In the genomic region with DNA sequence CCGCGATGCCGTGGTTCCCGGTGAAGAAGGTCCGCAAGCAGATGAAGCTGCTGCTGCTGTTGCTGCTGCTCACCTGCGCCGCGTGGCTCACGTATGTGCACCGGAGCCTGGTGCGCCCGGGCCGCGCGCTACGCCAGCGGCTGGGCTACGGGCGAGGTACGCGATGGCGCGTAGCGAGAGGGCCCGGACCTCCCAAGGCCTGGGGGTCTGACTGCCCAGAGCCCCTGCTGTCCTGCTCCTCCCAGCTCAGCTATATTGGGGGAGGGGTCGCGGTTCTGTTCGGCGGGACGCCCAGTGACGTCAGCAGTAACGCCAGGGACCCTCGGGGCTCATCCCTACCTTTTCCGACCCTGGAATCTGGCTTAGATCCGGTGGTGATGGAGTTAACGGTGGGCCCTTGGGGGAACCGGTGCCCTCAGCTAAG, we compare ENCODE assay signal across 8 mouse cellular contexts. TPM values are rescaled to one million over a fixed set of nuclear protein-coding genes. Genes with fewer than 3 reads are reported as not detected.
DNase-seq lines count a peak whose midpoint lies in the region; ATAC-seq lines count a peak whose summit lies in the region.

No protein-coding gene starts in this region.

- peak overlapping the region; percentile 88 for H3K4me2 ChIP-seq in heart, embryonic 12.5 days
- H3K4me2 ChIP-seq in embryonic facial prominence, embryonic 11.5 days (ENCODE audit: low read depth, low read length): peak overlapping the region; percentile 80
- peak overlapping the region; percentile 93 for H3K4me2 ChIP-seq in limb, embryonic 12.5 days

- peak overlapping the region; percentile 55 for H3K9ac ChIP-seq in heart, embryonic 12.5 days
- peak overlapping the region; percentile 95 for H3K9ac ChIP-seq in embryonic facial prominence, embryonic 11.5 days (replicated peaks; ENCODE audit: low read length)
- peak overlapping the region; percentile 94 for H3K9ac ChIP-seq in limb, embryonic 12.5 days (replicated peaks)

- peak; percentile 30; the same call in 1 of the 2 replicates for ATAC-seq in heart, embryonic 12.5 days (ENCODE audit: insufficient number of reproducible peaks, low FRiP score)
- ATAC-seq in embryonic facial prominence, embryonic 11.5 days (replicated peaks; ENCODE audit: insufficient number of reproducible peaks, low FRiP score, low TSS enrichment, low read depth): peak; percentile 46
- peak; percentile 34; the same call in 1 of the 2 replicates for ATAC-seq in limb, embryonic 12.5 days (ENCODE audit: insufficient number of reproducible peaks, insufficient read depth, low FRiP score, low TSS enrichment, low read depth)

- H3K4me3 ChIP-seq in heart, embryonic 12.5 days: peak overlapping the region; percentile 59
- peak overlapping the region; percentile 82 for H3K4me3 ChIP-seq in embryonic facial prominence, embryonic 11.5 days (ENCODE audit: low read depth, low read length)
- H3K4me3 ChIP-seq in limb, embryonic 12.5 days (replicated peaks): peak overlapping the region; percentile 85

- no peak overlapping the region for H3K27ac ChIP-seq in heart, embryonic 12.5 days (ENCODE audit: poor library complexity, severe bottlenecking)
- peak overlapping the region; percentile 62 for H3K27ac ChIP-seq in embryonic facial prominence, embryonic 11.5 days (replicated peaks; ENCODE audit: low read depth, low read length)
- H3K27ac ChIP-seq in limb, embryonic 12.5 days: peak overlapping the region; percentile 75

- no peak for DNase-seq in heart, adult 8-10 months (ENCODE audit: low spot score)
- peak; percentile 57 for DNase-seq in CD4-positive, CD25-positive, alpha-beta regulatory T cell, adult 2 months (ENCODE audit: low read depth, low spot score)
- DNase-seq in embryonic facial prominence, embryonic 11.5 days (ENCODE audit: low spot score): peak; percentile 61
- peak; percentile 53 for DNase-seq in retina, postnatal 1 day
- DNase-seq in urinary bladder, postnatal 10 days (ENCODE audit: low spot score): no peak
- DNase-seq in c-Kit-positive CD71-positive TER-119-positive erythroid progenitor cells, embryonic 14.5 days (ENCODE audit: low spot score): no peak

- 1% methylated on average over 37 of the region's 37 CpGs for WGBS in heart, embryonic 12.5 days
- 0% methylated on average over 37 of the region's 37 CpGs for WGBS in embryonic facial prominence, embryonic 11.5 days
- WGBS in limb, embryonic 12.5 days: 0% methylated on average over 37 of the region's 37 CpGs

- H3K27me3 ChIP-seq in heart, embryonic 12.5 days (replicated peaks): peaks cover 91% of the 10 kb centered on the region
- no peaks in the 10 kb centered on the region for H3K27me3 ChIP-seq in embryonic facial prominence, embryonic 11.5 days (ENCODE audit: control insufficient read depth, insufficient read depth, low read length)
- no peaks in the 10 kb centered on the region for H3K27me3 ChIP-seq in limb, embryonic 12.5 days

- 0 out of 2 replicates have a peak, but pooled peaks cover 8% of the 10 kb centered on the region for H3K4me1 ChIP-seq in heart, embryonic 12.5 days (replicated peaks)
- H3K4me1 ChIP-seq in embryonic facial prominence, embryonic 11.5 days (ENCODE audit: control insufficient read depth, insufficient read depth, low read length): no peaks in the 10 kb centered on the region; the same call in 1 of the 2 replicates
- peaks cover 15% of the 10 kb centered on the region for H3K4me1 ChIP-seq in limb, embryonic 12.5 days (replicated peaks)

- H3K9me3 ChIP-seq in heart, embryonic 12.5 days (replicated peaks): no peaks in the 10 kb centered on the region
- H3K9me3 ChIP-seq in embryonic facial prominence, embryonic 11.5 days (replicated peaks; ENCODE audit: control insufficient read depth, low read length): no peaks in the 10 kb centered on the region
- no peaks in the 10 kb centered on the region for H3K9me3 ChIP-seq in limb, embryonic 12.5 days

- no peaks in the 10 kb centered on the region for H3K36me3 ChIP-seq in heart, embryonic 12.5 days
- H3K36me3 ChIP-seq in embryonic facial prominence, embryonic 11.5 days (replicated peaks; ENCODE audit: control insufficient read depth, insufficient read depth, low read depth, low read length): peaks cover 3% of the 10 kb centered on the region
- peaks cover 29% of the 10 kb centered on the region for H3K36me3 ChIP-seq in limb, embryonic 12.5 days

RNA-seq across cellular contexts. Expression of gene B4galnt4, which starts 0.4 kb away (rescaled TPM):
- polyA plus RNA-seq in heart, embryonic 12.5 days (2016; fragmentation: Nextera tagmentation; extraction: Ambion mirVana): 2.0 and 2.5 TPM in 2 replicates
- not detected for total RNA-seq in heart, adult 8-10 months (2022)
- 15.8 and 19.4 TPM in 2 replicates for polyA plus RNA-seq in embryonic facial prominence, embryonic 11.5 days (2014; fragmentation: Nextera tagmentation; extraction: Ambion mirVana)
- polyA plus RNA-seq in limb, embryonic 12.5 days (2016; fragmentation: Nextera tagmentation; extraction: Ambion mirVana): 37.3 and 40.1 TPM in 2 replicates

RNA-seq across cellular contexts. Expression of gene Pkp3, which starts 16.7 kb away (rescaled TPM):
- polyA plus RNA-seq in heart, embryonic 12.5 days (2016; fragmentation: Nextera tagmentation; extraction: Ambion mirVana): 0.41 and 0.50 TPM in 2 replicates
- under 1 TPM; 0.19 to 0.35 (median 0.27) TPM for total RNA-seq in heart, adult 8-10 months (2022)
- 3.1 and 3.5 TPM in 2 replicates for polyA plus RNA-seq in embryonic facial prominence, embryonic 11.5 days (2014; fragmentation: Nextera tagmentation; extraction: Ambion mirVana)
- polyA plus RNA-seq in limb, embryonic 12.5 days (2016; fragmentation: Nextera tagmentation; extraction: Ambion mirVana): 14.6 and 14.9 TPM in 2 replicates

RNA-seq across cellular contexts. Expression of gene Gm17387, which starts 32.4 kb away (rescaled TPM):
- polyA plus RNA-seq in heart, embryonic 12.5 days (2016; fragmentation: Nextera tagmentation; extraction: Ambion mirVana): not detected in 2 replicates
- not detected for total RNA-seq in heart, adult 8-10 months (2022)
- polyA plus RNA-seq in embryonic facial prominence, embryonic 11.5 days (2014; fragmentation: Nextera tagmentation; extraction: Ambion mirVana): not detected in 2 replicates
- polyA plus RNA-seq in limb, embryonic 12.5 days (2016; fragmentation: Nextera tagmentation; extraction: Ambion mirVana): not detected in 2 replicates

RNA-seq across cellular contexts. Expression of gene Sigirr, which starts 39.1 kb away (rescaled TPM):
- polyA plus RNA-seq in heart, embryonic 12.5 days (2016; fragmentation: Nextera tagmentation; extraction: Ambion mirVana): 2.2 and 2.9 TPM in 2 replicates
- total RNA-seq in heart, adult 8-10 months (2022): 1 to 10 TPM; 4.8 to 6.5 (median 5.6) TPM
- polyA plus RNA-seq in embryonic facial prominence, embryonic 11.5 days (2014; fragmentation: Nextera tagmentation; extraction: Ambion mirVana): 1.6 and 1.8 TPM in 2 replicates
- polyA plus RNA-seq in limb, embryonic 12.5 days (2016; fragmentation: Nextera tagmentation; extraction: Ambion mirVana): 2.2 and 2.5 TPM in 2 replicates

RNA-seq across cellular contexts. Expression of gene Ifitm6, which starts 43.6 kb away (rescaled TPM):
- not detected in 2 replicates for polyA plus RNA-seq in heart, embryonic 12.5 days (2016; fragmentation: Nextera tagmentation; extraction: Ambion mirVana)
- total RNA-seq in heart, adult 8-10 months (2022): 1 to 10 TPM in 1 of 4 experiments, not detected in 3; 4.9 TPM
- not detected in 2 replicates for polyA plus RNA-seq in embryonic facial prominence, embryonic 11.5 days (2014; fragmentation: Nextera tagmentation; extraction: Ambion mirVana)
- not detected in 2 replicates for polyA plus RNA-seq in limb, embryonic 12.5 days (2016; fragmentation: Nextera tagmentation; extraction: Ambion mirVana)

Comparison
In these comparisons a context has a peak if more than half of its experiments do, and no peak if none do; other contexts are left out.
1. DNase-seq: peak in CD4-positive, CD25-positive, alpha-beta regulatory T cell, adult 2 months (single experiment), embryonic facial prominence, embryonic 11.5 days (single experiment) and retina, postnatal 1 day (single experiment); none in heart, adult 8-10 months (single experiment), urinary bladder, postnatal 10 days (single experiment) and c-Kit-positive CD71-positive TER-119-positive erythroid progenitor cells, embryonic 14.5 days (single experiment).
2. Peak in every context shown above with its lines, with median percentiles within 50 percentile points of each other: ATAC-seq, H3K4me2 ChIP-seq, H3K4me3 ChIP-seq and H3K9ac ChIP-seq.